Comparison of ENCODE assay signal across 7 mouse cellular contexts in the genomic region with DNA sequence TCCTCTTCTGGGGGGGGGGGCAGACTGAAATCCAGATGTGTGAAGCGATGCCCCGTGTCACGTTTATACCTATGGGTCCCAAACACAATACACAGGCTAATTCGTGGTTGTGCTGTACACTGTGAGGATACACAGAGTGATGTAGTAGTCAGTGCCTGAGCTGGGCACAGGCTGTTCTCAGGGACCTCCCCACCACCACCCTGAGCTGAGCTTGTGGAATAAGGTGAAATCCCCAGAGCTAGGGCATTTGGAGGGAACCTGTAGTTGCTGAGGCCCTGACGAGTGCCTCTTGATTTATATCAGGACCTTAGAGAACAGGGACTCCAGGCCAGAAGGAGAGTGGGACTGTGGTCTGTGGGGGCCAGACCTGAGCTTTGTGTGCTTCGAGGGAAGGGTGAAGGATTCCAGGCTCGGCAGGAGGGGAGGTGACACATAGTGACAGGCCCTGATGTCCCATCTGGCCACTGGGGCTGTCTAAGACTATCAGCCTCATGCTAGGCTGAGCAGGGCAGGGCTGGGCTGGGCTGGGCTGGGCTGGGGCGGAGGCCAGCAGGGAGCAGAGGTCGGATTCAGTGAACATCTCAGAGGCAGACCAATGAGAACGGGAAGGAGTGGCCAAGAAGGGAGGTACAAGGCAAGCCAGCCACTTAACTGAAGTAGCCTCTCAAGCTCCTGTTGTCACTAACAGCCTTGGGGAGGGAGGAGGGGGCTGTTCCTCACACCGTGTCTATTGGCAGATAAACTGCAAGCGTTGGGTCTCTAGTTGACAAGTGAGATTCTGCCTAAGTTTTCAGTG. TPM values are rescaled to one million over a fixed set of nuclear protein-coding genes. Genes with fewer than 3 reads are reported as not detected.
A peak's percentile ranks its signal among the peaks of the same experiment; 100 is the strongest.
DNase-seq lines count a peak whose midpoint lies in the region; ATAC-seq and TF ChIP-seq lines count a peak whose summit lies in the region.

No protein-coding gene starts in this region.

- 47% methylated on average over 12 of the region's 12 CpGs for WGBS in hindbrain, postnatal 0 days

- H3K4me1 ChIP-seq in brown adipose tissue, adult 24 weeks (ENCODE audit: control insufficient read depth, insufficient read depth, insufficient read length, low read length) = 0 out of 2 replicates have a peak, but pooled peaks cover 9% of the 10 kb centered on the region
- no peaks in the 10 kb centered on the region; the same call in 1 of the 2 replicates for H3K4me1 ChIP-seq in hindbrain, postnatal 0 days (ENCODE audit: insufficient read depth, low read length)

- no peaks in the 10 kb centered on the region for H3K9me3 ChIP-seq in hindbrain, postnatal 0 days (ENCODE audit: low read length)

- peak; percentile 73 for DNase-seq in R1 (ENCODE audit: low read depth, low spot score)
- DNase-seq in hindbrain, postnatal 0 days (ENCODE audit: low spot score) = peak; percentile 27
- peak; percentile 70 to 81 for DNase-seq in lung, adult 18-20 months
- no peak for DNase-seq in right cerebral cortex, postnatal 10 days (ENCODE audit: low spot score in 2 of 2)
- no peak for DNase-seq in frontal cortex, adult 2 months (ENCODE audit: extremely low spot score in 1 of 2, low spot score in 1 of 2)
- DNase-seq in urinary bladder, postnatal 10 days (ENCODE audit: low spot score) = no peak

- no peaks in the 10 kb centered on the region for H3K36me3 ChIP-seq in hindbrain, postnatal 0 days (ENCODE audit: insufficient read depth, low read length)

- H3K27me3 ChIP-seq in hindbrain, postnatal 0 days (ENCODE audit: insufficient read depth, low read length) = no peaks in the 10 kb centered on the region

- peak; percentile 70 for ATAC-seq in hindbrain, postnatal 0 days

- no peak overlapping the region for H3K4me3 ChIP-seq in brown adipose tissue, adult 24 weeks (ENCODE audit: insufficient read depth, low read depth, low read length)
- H3K4me3 ChIP-seq in hindbrain, postnatal 0 days (ENCODE audit: low read length) = no peak overlapping the region

- no peak for TF ChIP-seq CTCF in hindbrain, postnatal 0 days (IDR thresholded peaks at IDR 0.05; ENCODE audit: low read depth)

- peak overlapping the region; percentile 76 for H3K27ac ChIP-seq in brown adipose tissue, adult 24 weeks (replicated peaks; ENCODE audit: low read depth, low read length)
- H3K27ac ChIP-seq in hindbrain, postnatal 0 days = no peak overlapping the region

- no peak overlapping the region for H3K4me2 ChIP-seq in hindbrain, postnatal 0 days (ENCODE audit: low read depth, low read length)

- no peak overlapping the region for H3K9ac ChIP-seq in hindbrain, postnatal 0 days (replicated peaks; ENCODE audit: low read length)

RNA-seq across cellular contexts. Expression of gene Fbxw11, which starts 40.8 kb away (rescaled TPM):
- polyA plus RNA-seq in brown adipose tissue, adult 24 weeks (2012; ENCODE audit: insufficient read depth, insufficient read length, missing spikeins) = 26.5 and 27.8 TPM in 2 replicates
- total RNA-seq in hindbrain, postnatal 0 days (2014; rRNA removed) = 149 and 343 TPM in 2 replicates
- 93.6 and 95.4 TPM in 2 replicates for polyA plus RNA-seq in hindbrain, postnatal 0 days (2015; fragmentation: Nextera tagmentation; extraction: Ambion mirVana)
- 80.3 and 82.7 TPM in 2 replicates for polyA plus RNA-seq in frontal cortex, adult 2 months (2012; rRNA removed)

Comparison
In these comparisons a context has a peak if more than half of its experiments do, and no peak if none do; other contexts are left out.
1. DNase-seq: peak in R1 (single experiment), hindbrain, postnatal 0 days (single experiment) and lung, adult 18-20 months (2 of 2); none in right cerebral cortex, postnatal 10 days (0 of 2), frontal cortex, adult 2 months (0 of 2) and urinary bladder, postnatal 10 days (single experiment).